Mouse (Mus musculus) heart, adult 8-10 months (tissue): Measurements from ENCODE around the gene Gm43552. TPM values are rescaled to one million over a fixed set of nuclear protein-coding genes. Genes with fewer than 3 reads are reported as not detected.
"Not testable (repeated sequence)": the region's sequence is repeated elsewhere in the genome, so short reads cannot be mapped to it uniquely, and the experiment has no call there.

Source experiments
- DNase-seq: peaks from one replicate; pipeline ENCODE4 v3.0.0; 2022; ENCODE audit warnings: low spot score
- total RNA-seq, 4 experiments: library from RNA; stranded (reverse); gene quantifications; 2 replicates each; pipeline ENCODE4 v1.2.4; 2022

The Gm43552 gene
- total RNA-seq: 1 to 10 TPM in 2 of 4 experiments, not detected in 2; 3.1 to 6.3 TPM

DNA sequence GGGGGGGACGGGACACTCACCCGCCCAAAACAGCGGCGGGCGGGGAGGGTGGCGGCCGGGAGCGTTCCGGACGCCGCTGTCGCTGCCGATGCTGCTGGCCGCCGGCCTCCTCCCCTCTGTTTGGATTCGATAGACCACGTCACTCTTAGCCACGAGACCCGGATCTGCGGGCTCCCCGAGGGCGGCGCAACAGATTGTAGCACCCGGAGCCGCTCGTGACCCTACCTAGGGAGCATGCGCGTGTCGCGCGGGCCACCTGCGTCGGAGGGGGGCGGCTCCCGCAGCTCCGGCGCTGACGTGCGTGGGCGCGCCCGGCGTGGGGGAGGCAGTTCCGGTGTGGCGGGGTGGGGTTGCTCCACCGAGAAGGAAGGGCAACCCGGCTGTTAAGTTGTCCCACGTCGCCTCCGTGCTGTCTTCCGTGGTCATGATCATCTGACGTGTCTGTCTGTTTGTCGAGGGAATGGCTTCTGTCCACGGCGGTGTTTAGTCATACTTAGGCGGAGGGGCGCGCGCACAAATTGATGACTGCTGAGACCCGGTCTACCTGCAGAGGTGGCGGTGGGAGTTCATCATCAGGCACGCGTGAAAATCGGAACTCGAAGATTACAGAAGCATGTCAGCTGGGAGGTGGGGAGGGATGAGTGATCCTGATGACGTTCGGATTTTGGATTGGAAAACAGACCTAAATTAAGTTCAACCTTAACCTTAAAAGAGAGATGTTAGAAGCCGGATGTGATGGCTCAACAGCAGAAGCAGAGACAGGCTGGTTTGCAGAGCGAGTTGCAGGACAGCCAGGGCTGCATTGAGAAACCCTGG, at the start of gene Gm43552:
Gene Gm43552, minus strand, starts transcription at position 118 of the 816 bp plus-strand sequence.
- peak; percentile 98 for DNase-seq

DNA sequence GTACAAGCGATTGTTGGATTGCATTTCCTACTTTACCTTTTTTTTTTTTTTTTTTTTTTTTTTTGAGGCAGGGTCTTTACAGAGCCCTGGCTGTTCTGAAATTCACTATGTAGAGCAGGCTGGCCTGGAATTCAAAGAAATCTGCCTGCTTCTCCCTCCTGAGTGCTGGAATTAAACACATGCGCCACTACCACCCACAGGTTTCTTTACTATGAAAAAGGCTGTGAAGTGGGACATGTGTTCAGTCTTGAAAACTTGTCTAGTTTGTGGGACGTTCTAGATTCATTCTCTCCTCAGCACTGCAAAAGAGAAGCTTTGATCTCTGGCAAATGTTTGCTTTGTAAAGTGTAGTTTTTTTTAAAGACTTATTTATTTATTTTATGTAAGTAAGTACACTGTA, 49.3 kb upstream of the Gm43552 start:
- no peak for DNase-seq

DNA sequence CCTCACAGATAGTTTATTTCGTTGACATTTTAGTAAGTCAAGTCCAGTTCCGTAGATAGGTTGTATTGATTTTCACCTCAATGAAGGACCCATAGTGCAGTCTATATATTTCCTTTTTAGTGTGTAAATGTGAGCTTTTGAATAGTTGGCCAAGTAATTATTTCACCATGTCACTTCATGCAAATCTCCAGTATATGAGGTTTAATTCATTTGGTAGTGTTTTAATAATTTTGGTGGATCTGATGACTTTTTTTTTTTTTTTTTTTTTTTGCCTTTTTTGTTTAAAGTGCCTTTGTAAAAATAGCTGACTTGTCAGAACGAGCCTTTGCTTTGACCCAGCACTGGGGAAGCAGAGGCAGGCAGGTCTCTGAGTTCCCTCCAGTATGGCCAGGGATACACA, 47.2 kb upstream of the Gm43552 start:
- no peak for DNase-seq

DNA sequence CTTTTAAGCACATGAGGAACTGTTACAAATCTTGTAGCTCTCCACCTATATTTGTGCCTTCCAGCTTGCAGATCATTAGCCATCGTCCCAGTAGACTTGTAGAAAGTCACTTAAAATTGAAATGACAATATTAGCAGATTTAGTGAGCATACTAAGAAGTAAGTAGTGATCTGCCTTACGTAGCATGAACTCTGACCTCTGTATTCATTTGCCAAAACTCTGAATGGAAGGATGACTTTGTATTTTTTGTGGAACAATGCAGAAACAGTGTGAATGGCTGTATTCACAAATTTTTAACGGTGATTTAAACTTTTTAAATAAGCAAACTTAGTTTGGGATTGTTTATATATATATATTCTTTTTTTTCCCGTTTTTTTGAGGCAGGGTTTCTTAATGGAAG, 46.2 kb upstream of the Gm43552 start:
- no peak for DNase-seq

DNA sequence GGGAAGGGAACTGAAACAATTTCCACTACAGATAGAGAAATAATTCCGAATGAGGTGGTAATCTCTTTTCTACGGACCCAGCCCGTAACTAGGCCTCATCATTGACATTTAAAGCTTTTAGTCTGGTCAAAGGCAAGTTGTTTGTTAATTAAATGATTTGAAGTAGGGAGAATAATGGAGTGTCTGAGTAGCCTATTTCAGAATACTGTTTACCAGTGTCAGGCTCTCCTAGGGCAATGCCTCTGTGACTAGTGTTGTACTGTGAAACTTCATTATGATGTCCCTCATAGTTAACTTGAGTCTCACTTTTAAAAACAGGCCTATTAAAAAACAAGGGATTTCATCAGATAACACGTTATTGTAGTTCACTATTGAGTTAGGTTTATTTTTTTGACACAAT, 45.5 kb upstream of the Gm43552 start:
- peak; percentile 13 for DNase-seq

DNA sequence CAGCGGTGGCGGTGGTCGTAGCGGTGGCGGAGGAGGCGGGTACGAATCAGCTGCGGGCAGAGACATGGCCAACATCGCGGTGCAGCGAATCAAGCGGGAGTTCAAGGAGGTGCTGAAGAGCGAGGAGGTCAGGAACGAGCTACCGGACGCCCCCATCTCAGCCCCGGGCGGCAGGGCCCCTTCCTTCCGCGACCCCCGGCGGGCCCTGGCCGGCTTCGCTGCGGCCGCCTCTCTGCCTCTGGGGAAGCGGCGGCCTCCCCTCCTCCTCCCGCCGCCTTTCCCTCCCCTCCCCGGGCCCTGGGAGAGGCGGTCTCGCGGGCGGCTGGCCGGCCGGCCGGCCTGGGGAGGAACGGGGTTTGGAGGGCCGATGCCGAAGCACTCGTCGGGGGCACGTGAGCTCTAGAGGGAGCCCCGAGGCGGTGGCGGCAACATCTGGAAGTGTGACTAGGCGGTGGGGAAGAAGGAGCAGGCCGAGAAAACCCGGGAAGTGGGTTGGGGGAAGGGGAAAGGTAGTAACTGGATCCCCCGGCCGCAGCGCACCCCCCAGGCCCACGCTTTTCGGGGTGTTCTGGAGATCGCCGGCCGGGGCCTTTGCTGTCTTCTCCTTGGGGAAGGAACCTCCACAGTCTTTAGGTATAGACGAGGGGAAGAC, 44.9 kb upstream of the Gm43552 start:
- DNase-seq: peak; percentile 14

DNA sequence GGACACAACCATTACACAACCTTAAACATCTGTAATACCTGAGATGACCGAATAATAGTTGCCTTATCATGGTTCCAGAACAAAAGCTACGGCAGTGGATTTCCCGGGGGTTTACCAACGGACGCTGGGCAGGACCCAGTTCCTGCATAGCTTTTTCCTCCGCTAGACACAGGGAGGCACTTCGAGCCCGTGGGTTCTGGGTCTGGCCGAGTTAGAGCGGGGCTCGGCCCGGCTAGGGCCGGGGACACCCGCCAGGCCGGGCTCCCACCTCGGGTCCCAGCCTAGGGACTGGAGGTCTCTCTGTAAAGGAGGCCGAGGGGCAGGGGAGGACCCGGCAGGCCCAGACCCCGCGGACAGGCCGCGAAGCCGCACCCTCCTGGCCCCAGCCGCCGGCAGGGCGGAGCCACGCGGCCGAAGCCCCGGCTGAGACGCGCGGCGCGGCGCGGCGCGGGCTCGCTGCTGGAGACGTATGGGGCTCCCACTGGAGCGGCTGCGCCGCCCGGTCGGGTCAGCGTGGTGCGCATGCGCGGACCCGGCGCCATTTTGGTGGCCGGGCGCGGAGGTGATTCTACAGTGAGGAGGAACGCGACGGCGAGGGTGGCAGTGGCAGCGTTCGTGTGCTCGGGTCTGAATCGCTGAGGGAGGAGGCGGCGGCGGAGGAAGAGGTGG, 44.3 kb upstream of the Gm43552 start, which contains the start of the genes Smim14 and Ube2k:
Gene Smim14, minus strand, starts transcription at position 434 of the 669 bp plus-strand sequence.
Gene Ube2k, plus strand, starts transcription at position 483 of the 669 bp plus-strand sequence.
- peak; percentile 90 for DNase-seq

DNA sequence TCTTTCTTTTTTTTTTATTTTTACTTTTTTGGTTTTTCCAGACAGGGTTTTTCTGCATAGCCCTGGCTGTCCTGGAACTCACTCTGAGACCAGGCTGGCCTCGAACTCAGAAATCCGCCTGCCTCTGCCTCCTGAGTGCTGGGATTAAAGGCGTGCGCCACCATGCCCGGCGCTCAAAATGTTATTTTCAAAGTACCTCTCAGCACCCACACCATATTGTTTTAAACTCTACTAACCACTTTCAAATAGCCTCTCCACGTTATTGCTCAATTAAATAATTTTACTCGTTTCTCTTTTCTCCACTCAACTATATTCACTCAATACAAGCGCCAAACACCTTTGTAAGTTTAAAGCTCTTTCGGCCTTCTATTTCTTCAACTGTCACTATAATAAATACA, 43.4 kb upstream of the Gm43552 start:
- DNase-seq: not testable (repeated sequence)

DNA sequence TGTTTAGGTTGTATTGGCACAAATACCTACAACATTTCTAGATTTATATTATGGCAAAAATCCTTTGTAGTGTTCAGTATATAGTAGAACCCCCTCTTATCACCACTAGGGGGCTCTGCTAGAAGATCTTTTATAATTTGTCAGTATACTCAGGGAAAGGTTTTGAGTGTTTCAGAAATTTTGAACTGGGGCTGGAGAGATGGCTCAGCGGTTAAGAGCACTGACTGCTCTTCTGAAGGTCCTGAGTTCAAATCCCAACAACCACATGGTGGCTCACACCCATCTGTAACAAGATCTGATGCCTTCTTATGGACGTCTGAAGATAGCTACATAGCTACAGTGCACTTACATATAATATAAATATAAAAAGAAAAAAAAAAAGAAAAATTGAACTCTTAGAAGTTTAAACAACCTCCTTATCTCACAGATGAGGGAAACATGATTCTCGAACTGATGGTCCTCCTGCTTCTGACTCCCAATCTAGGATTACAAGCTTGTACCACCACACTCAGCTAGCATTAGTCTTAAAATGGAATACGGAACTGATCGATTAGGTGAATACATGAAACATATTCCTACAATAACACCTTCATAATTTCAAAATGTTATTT, 42.9 kb upstream of the Gm43552 start:
- DNase-seq: peak; percentile 70

DNA sequence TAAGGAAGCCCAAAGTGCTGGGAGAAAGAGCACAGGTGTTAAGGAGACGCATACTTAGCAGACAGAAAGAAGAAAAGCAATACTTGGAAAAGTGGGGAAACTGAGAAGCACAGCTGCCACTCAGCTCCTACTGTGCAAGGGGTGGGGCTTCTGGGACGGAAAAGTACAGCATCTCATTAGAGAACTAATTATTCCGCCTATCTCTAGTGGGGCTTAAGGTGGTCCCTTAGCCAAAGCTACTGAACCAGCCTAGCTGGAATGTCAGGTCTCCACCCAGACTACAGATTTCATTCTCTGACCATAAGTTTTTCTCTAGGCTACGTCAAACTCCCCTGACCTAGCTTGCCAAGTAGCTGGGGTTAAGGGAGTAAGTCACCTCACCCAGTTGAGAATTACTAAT, 41.9 kb upstream of the Gm43552 start:
- no peak for DNase-seq

DNA sequence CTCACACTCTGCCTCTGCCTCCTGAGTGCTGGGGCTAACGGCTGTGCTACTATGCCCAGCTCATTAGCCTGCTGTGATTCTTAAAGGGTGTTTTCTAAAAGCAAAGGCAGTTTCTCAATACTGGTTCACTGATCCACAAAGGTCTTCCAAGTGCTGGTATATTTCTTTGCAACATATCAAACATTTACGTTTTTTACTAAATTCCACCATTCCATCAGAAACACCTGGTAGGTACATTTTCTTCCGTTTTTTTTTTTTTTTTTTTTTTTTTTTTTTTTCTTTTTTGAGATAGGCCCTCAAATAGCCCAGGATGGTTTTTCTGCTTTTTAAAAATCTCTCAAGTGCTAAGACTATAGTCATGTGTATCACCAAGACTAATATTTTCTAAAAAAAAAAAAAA, 38.6 kb upstream of the Gm43552 start:
- no peak for DNase-seq

DNA sequence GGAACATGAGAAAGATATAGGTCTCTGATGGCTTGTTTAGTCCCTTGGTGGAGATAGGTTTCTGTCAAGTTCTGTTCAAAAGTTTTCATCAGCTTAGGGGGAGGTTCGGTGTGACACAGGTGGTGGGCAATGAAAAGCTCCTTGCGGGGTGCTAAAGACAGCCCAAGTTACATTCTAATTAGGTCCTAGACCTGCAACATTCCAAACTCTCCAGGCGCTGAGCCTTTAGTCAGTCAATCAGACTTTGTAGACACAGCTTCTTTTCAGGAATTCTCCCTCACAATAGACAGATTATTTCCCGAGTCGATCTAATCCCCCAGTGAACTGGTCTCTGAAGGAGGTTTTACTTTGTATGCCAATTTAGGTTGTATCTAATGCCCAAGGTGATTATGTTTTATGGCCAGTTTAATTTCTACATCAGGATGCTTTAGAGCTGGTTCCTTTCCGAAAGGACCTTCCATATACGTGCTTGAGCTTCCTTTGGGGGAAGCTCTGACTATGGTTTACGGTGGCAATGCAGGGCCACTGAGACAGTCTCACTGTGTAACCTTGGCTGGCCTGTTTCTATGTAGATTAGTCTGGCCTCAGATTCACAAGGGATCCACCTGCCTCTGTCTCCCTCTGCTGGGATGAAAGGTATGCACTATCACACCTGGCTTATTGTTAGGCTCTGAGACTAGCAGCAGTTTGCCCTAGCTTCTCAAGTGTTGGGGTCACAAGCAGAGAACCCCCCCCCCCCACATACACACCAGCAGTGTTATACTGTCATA, 33.2 kb upstream of the Gm43552 start:
- DNase-seq: no peak

DNA sequence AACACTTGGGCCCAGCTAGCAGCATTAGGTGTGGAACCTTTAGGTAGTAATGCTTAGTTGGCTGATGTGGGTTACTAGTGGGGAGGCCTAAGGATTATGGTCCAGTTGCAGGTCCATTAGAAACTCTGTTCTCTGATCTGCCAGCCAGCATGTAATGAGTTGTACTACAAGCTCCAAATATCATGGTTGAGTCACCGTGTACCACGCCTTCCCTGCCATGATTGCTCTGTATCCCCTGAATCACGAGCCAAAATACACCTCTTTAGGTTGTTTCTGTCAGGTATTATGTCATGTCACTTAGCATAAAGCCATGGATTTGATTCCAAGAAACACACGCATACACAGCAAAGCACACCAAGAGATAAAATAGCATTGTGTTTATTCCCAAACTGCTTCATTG, 32.2 kb upstream of the Gm43552 start:
- no peak for DNase-seq

DNA sequence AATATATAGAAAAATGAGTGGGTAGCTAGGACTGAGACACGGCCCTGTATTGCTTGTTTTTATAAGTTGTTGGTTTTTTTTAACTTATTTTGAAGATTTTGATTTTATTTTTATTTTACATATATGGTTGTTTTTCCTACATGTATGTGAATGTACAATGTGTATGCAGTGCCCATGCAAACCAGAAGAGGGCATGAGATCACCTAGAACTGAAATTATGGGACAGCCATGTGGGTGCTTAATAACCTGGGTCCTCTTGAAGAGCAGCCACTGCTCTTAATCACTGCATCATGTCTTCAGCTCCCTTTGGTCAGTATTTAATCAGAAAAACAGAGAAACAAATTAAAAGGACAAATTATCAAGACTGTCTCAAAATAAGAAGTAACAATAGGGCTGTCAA, 29.2 kb upstream of the Gm43552 start:
- no peak for DNase-seq

DNA sequence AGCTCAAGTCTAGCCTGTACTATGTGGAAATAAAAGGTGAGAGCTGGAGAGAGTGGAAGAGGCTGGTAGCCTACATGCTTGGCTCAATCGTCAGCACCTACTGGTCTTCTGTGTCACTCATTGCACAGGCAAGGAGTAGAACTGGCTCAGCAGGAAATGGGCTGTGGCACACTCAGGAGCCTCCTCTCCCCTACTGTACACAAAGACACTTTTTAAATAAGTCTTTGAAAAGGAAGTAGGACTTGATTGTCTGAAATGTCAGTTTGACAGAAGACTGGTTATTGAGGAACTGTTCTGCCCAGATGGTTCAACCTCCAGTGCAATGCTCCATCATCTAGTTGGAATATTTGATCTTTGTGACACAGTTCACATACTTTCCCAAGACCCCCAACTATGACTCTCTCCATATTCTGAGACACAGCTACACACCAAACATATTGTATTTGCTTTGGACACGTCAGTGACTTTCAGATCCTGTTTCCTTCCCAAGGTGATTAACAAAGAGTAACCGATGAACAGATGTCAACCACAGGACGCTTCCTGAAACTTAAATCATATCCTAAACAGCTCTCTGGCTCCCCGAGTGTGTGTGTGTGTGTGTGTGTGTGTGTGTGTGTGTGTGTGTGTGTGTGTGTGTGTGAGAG, 22.1 kb upstream of the Gm43552 start:
- no peak for DNase-seq

DNA sequence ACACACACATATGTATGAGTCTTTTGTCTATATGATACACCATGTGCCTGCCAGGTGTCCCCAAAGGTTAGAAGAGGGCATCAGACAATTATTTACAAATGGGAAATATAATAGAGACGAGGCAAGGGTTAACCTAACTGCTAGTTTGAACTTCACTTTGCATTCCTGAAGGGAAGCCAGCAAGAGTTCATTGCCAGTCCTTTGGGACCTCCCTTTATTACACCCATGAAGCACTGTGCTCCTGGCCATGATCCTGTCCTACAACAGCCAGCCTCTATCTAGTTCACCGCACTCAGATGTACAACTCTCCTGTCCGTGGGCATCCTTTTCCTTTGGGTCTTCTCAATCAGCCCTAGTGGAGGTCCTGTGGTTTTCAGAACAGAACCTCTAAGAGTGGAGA, 20.9 kb upstream of the Gm43552 start:
- no peak for DNase-seq

DNA sequence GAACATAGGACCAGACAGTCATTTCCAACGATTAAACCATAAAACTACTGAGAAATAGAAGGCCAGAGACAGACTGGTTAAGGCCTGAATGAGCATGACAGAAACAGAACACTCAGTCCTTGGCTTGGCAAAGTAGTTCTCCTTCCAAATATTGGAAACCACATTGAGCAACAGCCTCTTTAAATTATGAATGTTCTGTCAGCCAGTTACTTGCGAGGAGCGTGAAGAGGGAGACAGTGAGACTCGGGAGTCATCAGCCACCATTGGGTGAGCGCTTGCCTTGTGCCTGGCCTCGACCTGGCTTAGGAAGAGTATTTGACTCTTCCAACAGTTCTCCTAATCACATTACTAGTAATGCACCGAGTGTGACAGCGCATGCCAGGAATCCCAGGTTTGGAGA, 15.8 kb upstream of the Gm43552 start:
- DNase-seq: peak; percentile 54

DNA sequence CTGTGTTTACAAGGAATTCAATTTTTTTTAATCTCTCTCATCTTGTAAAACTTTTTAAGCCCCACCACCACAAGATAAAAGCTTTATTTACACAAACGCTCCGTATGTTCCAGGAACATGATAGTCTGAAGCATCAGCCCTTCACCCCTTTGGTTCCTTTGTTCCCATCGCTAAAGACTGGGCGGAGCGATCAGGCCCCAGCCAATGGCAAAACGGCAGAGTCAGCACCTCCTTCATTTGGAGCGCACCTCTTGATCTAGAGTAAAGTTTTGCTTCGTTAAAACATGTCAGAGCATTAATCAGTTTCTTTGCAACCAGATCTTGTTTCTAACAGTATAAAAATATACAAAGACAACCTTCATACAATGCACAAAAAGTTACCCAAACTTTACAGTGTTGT, 13.2 kb upstream of the Gm43552 start:
- DNase-seq: no peak

DNA sequence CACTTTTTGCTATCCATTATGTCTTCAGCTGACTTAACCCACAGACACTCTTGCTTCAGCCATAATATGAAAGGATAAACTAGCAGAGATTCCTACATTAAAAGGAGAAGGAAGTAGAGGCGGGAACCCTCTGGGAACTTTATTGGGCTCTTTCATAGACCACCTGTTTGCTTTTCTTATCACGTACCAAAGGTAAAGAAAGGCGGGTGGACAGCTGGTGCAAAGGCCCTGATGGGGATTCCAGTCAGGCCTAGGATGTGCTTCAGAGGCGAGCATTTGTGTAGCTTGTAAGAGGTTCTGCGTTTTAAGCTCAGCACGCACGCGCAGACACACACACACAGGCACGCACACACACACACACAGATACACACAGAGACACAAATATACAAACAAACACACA, 8.8 kb upstream of the Gm43552 start:
- DNase-seq: no peak

DNA sequence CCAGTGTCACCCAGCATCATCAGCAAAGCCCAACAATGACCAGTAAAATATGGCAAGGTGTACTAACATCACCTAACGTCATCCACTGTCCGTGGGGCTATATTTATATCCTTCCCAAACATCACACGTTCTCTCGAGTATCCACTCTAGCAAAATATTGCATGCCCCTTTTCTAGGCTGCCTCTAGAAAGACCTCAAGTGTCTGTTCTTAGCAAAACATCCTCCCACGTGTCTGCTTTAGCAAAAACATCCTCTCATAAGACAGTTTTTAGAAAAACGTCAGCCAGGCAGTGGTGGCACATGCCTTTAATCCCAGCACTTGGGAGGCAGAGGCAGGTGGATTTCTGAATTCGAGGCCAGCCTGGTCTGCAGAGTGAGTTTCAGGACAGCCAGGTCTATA, 7.6 kb upstream of the Gm43552 start:
- no peak for DNase-seq
